Mouse (Mus musculus) Patski (cell line): ENCODE data around the gene Sox5. TPM values are rescaled to one million over a fixed set of nuclear protein-coding genes. Genes with fewer than 3 reads are reported as not detected.

Experiments
- ATAC-seq: fragments of 100-300 bp; one replicate; pipeline ENCODE4 v1.8.0; 2021
- CTCF ChIA-PET: fragments of 350-600 bp; sonication (Branson Sonifier 250); formaldehyde crosslinking; loops from one replicate; lab custom pipeline; 2022; ENCODE audit warnings: inconsistent platforms; lab: Charles Lee
- POLR2A ChIA-PET: fragments of 350-600 bp; sonication (Branson Sonifier 250); formaldehyde crosslinking; loops from one replicate; lab custom pipeline; 2022; ENCODE audit warnings: antibody characterized with exemption, inconsistent platforms; lab: Charles Lee
- DNase-seq: peaks from one replicate; pipeline ENCODE4 v3.0.0-alpha.2; 2011; ENCODE audit warnings: low read depth, low spot score
- H3K27me3 ChIP-seq: fragments of 371-371 bp; one replicate; pipeline ENCODE4 v1.5.1; 2021
- CTCF ChIP-seq: fragments of 100-300 bp; IDR thresholded peaks from one replicate; pipeline ENCODE4 v1.5.1; 2021
- in situ Hi-C: fragments of 300-500 bp; cut with MboI; formaldehyde crosslinking; loops from 3 replicates; pipeline ENCODE4 v1.11.1; 2018; ENCODE audit warnings: low pct_unique_long_range_greater_than_20kb, mixed read lengths
- polyA plus RNA-seq: library from polyadenylated mRNA; unstranded; gene quantifications from one replicate; pipeline ENCODE4 v1.2.3, GENCODE M21; 2021

The Sox5 gene
- polyA plus RNA-seq, 1 experiment from 2014 or later = 0.26 TPM

DNA sequence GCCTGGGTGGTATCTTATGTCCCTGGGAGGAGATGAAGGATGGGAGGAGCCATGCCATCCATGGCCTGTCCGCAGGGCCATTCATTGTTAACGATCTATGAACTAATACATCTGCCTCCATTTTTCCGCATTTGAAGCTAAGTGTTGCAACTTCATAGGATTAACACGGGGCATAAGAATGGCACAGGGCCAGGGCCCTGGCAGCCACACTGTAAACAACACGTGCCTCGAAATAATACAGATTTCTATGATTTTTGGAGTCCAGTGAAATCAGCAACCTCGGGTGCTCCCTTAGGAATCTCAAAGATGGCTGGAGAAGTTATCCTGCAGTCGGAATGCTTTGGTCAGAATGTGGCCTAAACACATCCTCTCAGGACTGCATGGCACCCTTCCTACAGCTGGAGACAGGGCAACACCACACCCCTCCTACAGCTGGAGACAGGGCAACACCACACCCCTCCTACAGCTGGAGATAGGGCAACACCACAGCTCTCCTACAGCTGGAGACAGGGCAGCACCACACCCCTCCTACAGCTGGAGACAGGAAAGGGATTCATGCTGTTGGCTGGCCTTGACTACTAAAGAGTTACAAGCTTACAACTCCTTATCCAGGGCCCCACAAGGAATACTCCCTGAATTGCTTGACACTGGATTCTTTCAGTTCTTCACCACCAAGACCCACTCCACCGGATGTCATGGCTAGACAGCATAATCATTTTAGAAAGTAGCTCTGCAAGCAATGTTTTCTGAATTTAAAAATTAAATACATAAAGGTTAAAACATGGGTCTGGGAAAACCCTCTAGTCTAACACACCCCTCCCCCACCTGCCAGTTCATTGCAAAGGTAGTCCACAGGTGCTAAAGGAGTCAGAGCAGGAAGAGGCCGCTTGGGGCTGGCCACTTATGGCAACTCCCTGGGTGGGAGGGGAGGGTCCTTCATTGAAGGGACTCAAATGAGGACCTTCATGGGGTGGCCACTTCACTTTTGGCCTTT is 122.4 kb downstream of the Sox5 start:
- CTCF ChIA-PET = interaction anchor here (1.0 to 1.5 kb wide), 2 partner anchors 9 to 66 kb away, joined by 3 to 4 read pairs; no protein-coding TSS in a partner anchor
- TF ChIP-seq CTCF = no peak
- in situ Hi-C loops = no loop called here
- POLR2A ChIA-PET = no interaction called here
- no peak for ATAC-seq
- no peak for DNase-seq
- no peaks in the 10 kb centered on the region for H3K27me3 ChIP-seq

DNA sequence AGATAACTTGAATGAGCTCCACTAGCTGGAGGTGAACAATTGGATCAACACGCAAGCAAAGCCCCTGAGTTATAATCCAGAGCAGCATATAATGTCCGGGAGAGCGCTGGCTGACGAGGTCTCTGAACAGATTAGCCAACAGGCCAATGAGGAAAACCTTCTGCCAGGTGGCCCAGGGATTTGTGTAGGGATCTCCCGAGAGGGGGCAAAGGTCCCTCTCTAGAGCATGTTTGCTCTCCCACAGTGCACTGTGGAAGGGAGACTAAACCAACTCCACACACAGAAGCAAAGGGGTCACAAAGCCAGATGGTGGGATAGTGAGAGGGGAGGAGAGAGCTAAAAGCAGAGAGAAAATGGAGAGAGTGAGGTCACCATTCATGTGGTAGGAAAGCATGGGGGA is 128.9 kb downstream of the Sox5 start:
- ChIA-PET POLR2A (no interaction called here), CTCF (no interaction called here)
- no peak for DNase-seq
- in situ Hi-C loops = no loop called here
- no peak for TF ChIP-seq CTCF
- no peak for ATAC-seq
- no peaks in the 10 kb centered on the region for H3K27me3 ChIP-seq

GRCm38 (mm10) chr6:144648896-144649295 is 132.9 kb downstream of the Sox5 start:
- no peak for ATAC-seq
- ChIA-PET CTCF (no interaction called here), POLR2A (no interaction called here)
- TF ChIP-seq CTCF = no peak
- in situ Hi-C loops = no loop called here
- DNase-seq = no peak
- H3K27me3 ChIP-seq = no peaks in the 10 kb centered on the region

- no peak for TF ChIP-seq CTCF
- no peaks in the 10 kb centered on the region for H3K27me3 ChIP-seq
- POLR2A ChIA-PET = no interaction called here
- in situ Hi-C loops = no loop called here
- ATAC-seq (no peak), DNase-seq (no peak)
- CTCF ChIA-PET = no interaction called here
These were observed 133.6 kb downstream of the Sox5 start for GRCm38 (mm10) chr6:144648124-144648591.

DNA sequence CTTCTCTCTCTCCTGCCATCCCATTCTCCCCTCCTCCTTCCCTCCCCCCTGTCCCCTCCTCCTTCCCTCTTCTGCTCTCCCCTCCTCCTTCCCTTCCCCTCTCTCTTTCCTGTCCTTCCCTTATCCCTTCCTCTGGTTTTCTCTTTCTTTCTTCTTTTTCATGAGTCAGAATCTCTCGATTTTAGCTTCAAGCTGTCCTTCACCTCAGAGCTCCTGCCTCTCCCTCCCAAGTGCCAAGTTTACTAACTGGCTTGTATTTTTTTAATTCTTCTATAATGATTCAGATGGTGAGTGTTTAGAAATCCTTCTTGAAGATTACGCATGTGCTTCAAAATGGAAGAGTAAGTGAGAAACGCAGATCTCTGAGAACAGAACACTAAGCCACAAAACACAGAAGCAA is 135.4 kb downstream of the Sox5 start:
- in situ Hi-C loops = no loop called here
- ATAC-seq (no peak), DNase-seq (no peak)
- no peak for TF ChIP-seq CTCF
- POLR2A ChIA-PET = no interaction called here
- no peaks in the 10 kb centered on the region for H3K27me3 ChIP-seq
- CTCF ChIA-PET = interaction anchor here (0.7 kb wide), 1 partner anchor 148 kb away, joined by 3 read pairs; no protein-coding TSS in a partner anchor

GRCm38 (mm10) chr6:144645796-144646195 is 136.0 kb downstream of the Sox5 start:
- H3K27me3 ChIP-seq = no peaks in the 10 kb centered on the region
- DNase-seq (no peak), ATAC-seq (no peak)
- in situ Hi-C loops = no loop called here
- no peak for TF ChIP-seq CTCF
- POLR2A ChIA-PET = no interaction called here
- CTCF ChIA-PET = no interaction called here

- CTCF ChIA-PET = no interaction called here
- no peak for DNase-seq
- no peak for ATAC-seq
- H3K27me3 ChIP-seq = no peaks in the 10 kb centered on the region
- in situ Hi-C loops = no loop called here
- TF ChIP-seq CTCF = peak; percentile 68
- POLR2A ChIA-PET = no interaction called here
These were observed 137.1 kb downstream of the Sox5 start for GRCm38 (mm10) chr6:144644711-144645110.

GRCm38 (mm10) chr6:144643601-144644000 is 138.2 kb downstream of the Sox5 start:
- ATAC-seq (no peak), DNase-seq (no peak)
- no peaks in the 10 kb centered on the region for H3K27me3 ChIP-seq
- ChIA-PET CTCF (no interaction called here), POLR2A (no interaction called here)
- in situ Hi-C loops = no loop called here
- no peak for TF ChIP-seq CTCF

- in situ Hi-C loops = no loop called here
- no peak for TF ChIP-seq CTCF
- H3K27me3 ChIP-seq = no peaks in the 10 kb centered on the region
- CTCF ChIA-PET = no interaction called here
- ATAC-seq (no peak), DNase-seq (no peak)
- POLR2A ChIA-PET = no interaction called here
These were observed 139.9 kb downstream of the Sox5 start for GRCm38 (mm10) chr6:144641888-144642287.

GRCm38 (mm10) chr6:144640591-144640990 is 141.2 kb downstream of the Sox5 start:
- POLR2A ChIA-PET = no interaction called here
- no peak for TF ChIP-seq CTCF
- DNase-seq = no peak
- CTCF ChIA-PET = interaction anchor here (1.8 kb wide), 1 partner anchor 14 kb away, joined by 4 read pairs; no protein-coding TSS in a partner anchor
- in situ Hi-C loops = no loop called here
- peak; percentile 88 for ATAC-seq
- no peaks in the 10 kb centered on the region for H3K27me3 ChIP-seq

- in situ Hi-C loops = no loop called here
- ChIA-PET CTCF (no interaction called here), POLR2A (no interaction called here)
- DNase-seq (no peak), ATAC-seq (no peak)
- no peak for TF ChIP-seq CTCF
- H3K27me3 ChIP-seq = no peaks in the 10 kb centered on the region
These were observed 143.2 kb downstream of the Sox5 start for GRCm38 (mm10) chr6:144638547-144638946.
